Mouse (Mus musculus) ovary, adult 2 months (tissue): ENCODE data around the gene Rundc3b. TPM values are rescaled to one million over a fixed set of nuclear protein-coding genes. Genes with fewer than 3 reads are reported as not detected.

Experiments
- polyA plus RNA-seq: library from polyadenylated mRNA; depleted of rRNA; stranded (reverse); fragments of >200 nt; gene quantifications from 2 replicates; pipeline ENCODE4 v1.2.3, GENCODE M21; 2012; rRNA removed

Rundc3b gene
- polyA plus RNA-seq, result 0.90 and 1.1 TPM in 2 replicates

GRCm38 (mm10) chr5:8622596-8623231 lies at the start of gene Rundc3b:
Gene Rundc3b, minus strand, starts transcription at chr5:8622952.

GRCm38 (mm10) chr5:8659911-8660737 lies 37.4 kb upstream of the Rundc3b start, which contains the start of gene Abcb1a:
Gene Abcb1a, plus strand, starts transcription at chr5:8660077.

Other genes starting within 250 kb of the Rundc3b start
- 5.5 and 7.6 TPM in 2 replicates for gene Dbf4, start 200.2 kb downstream of the Rundc3b start, polyA plus RNA-seq
- gene Slc25a40, start 200.1 kb downstream of the Rundc3b start, polyA plus RNA-seq, result 1.3 and 1.4 TPM in 2 replicates
- 7.1 and 8.9 TPM in 2 replicates for gene Abcb1a, start 37.1 kb upstream of the Rundc3b start, polyA plus RNA-seq
- gene Abcb1b, start 175.2 kb upstream of the Rundc3b start, polyA plus RNA-seq, result 6.4 and 9.2 TPM in 2 replicates